Mouse (Mus musculus): ENCODE measurements around the gene Zbtb7a. TPM values are rescaled to one million over a fixed set of nuclear protein-coding genes. Genes with fewer than 3 reads are reported as not detected.

Zbtb7a gene
- polyA plus RNA-seq, 1 experiment from 2014 or later = 53.0 TPM

- Histone ChIP-seq H3K9ac (peak overlapping the region; percentile 90), H3K4me3 (replicated peaks) (peak overlapping the region; percentile 67), H3K36me3 (peaks cover 25% of the 10 kb centered on the region), H3K4me2 (replicated peaks) (peak overlapping the region; percentile 86), H3K27ac (peak overlapping the region; percentile 81), H3K4me1 (replicated peaks) (peaks cover 51% of the 10 kb centered on the region), H3K27me3 (replicated peaks) (no peaks in the 10 kb centered on the region), H3K9me3 (no peaks in the 10 kb centered on the region)
- peak; percentile 5; the same call in 1 of the 2 replicates for ATAC-seq
- WGBS = 37% methylated on average over 10 of the region's 10 CpGs
These were observed 5.9 kb downstream of the Zbtb7a start for GRCm38 (mm10) chr10:81140717-81141454.

- H3K27me3 ChIP-seq (replicated peaks) = no peaks in the 10 kb centered on the region
- H3K27ac ChIP-seq = peak overlapping the region; percentile 81
- peaks cover 33% of the 10 kb centered on the region for H3K36me3 ChIP-seq
- H3K4me1 ChIP-seq (replicated peaks) = peaks cover 59% of the 10 kb centered on the region
- ATAC-seq = no peak
- H3K9ac ChIP-seq = peak overlapping the region; percentile 90; the same call in 1 of the 2 replicates
- WGBS = 60% methylated on average over 7 of the region's 7 CpGs
- no peaks in the 10 kb centered on the region for H3K9me3 ChIP-seq
- H3K4me3 ChIP-seq (replicated peaks) = peak overlapping the region; percentile 67
- peak overlapping the region; percentile 86 for H3K4me2 ChIP-seq (replicated peaks)
These were observed 6.6 kb downstream of the Zbtb7a start for GRCm38 (mm10) chr10:81141455-81142210.

GRCm38 (mm10) chr10:81142551-81142981 lies 7.5 kb downstream of the Zbtb7a start:
- Histone ChIP-seq H3K27ac (peak overlapping the region; percentile 81), H3K9ac (peak overlapping the region; percentile 19; the same call in 1 of the 2 replicates), H3K27me3 (replicated peaks) (no peaks in the 10 kb centered on the region), H3K4me2 (replicated peaks) (peak overlapping the region; percentile 86), H3K9me3 (no peaks in the 10 kb centered on the region), H3K4me1 (replicated peaks) (peaks cover 64% of the 10 kb centered on the region), H3K36me3 (peaks cover 42% of the 10 kb centered on the region), H3K4me3 (replicated peaks) (no peak overlapping the region)
- no peak for ATAC-seq
- WGBS = 68% methylated on average over 5 of the region's 5 CpGs

GRCm38 (mm10) chr10:81143157-81143633 lies 8.2 kb downstream of the Zbtb7a start:
- peak overlapping the region; percentile 81 for H3K27ac ChIP-seq
- H3K4me1 ChIP-seq (replicated peaks) = peaks cover 64% of the 10 kb centered on the region
- no peaks in the 10 kb centered on the region for H3K9me3 ChIP-seq
- H3K4me3 ChIP-seq (replicated peaks) = no peak overlapping the region
- 87% methylated on average over 7 of the region's 7 CpGs for WGBS
- ATAC-seq = no peak
- H3K27me3 ChIP-seq (replicated peaks) = no peaks in the 10 kb centered on the region
- H3K36me3 ChIP-seq = peaks cover 48% of the 10 kb centered on the region
- H3K4me2 ChIP-seq (replicated peaks) = 0 out of 2 replicates have a peak overlapping the region, but pooled peaks have one; percentile 4
- no peak overlapping the region for H3K9ac ChIP-seq

- H3K27ac ChIP-seq = no peak overlapping the region
- no peak overlapping the region for H3K9ac ChIP-seq
- ATAC-seq = no peak
- H3K4me2 ChIP-seq (replicated peaks) = no peak overlapping the region
- no peak overlapping the region for H3K4me3 ChIP-seq (replicated peaks)
- peaks cover 62% of the 10 kb centered on the region for H3K4me1 ChIP-seq (replicated peaks)
- H3K27me3 ChIP-seq (replicated peaks) = no peaks in the 10 kb centered on the region
- no peaks in the 10 kb centered on the region for H3K9me3 ChIP-seq
- WGBS = 95% methylated on average over 52 of the region's 52 CpGs
- H3K36me3 ChIP-seq = peaks cover 55% of the 10 kb centered on the region
These were observed 8.9 kb downstream of the Zbtb7a start for GRCm38 (mm10) chr10:81143845-81144437.

GRCm38 (mm10) chr10:81144667-81145066 lies 9.6 kb downstream of the Zbtb7a start:
- H3K4me3 ChIP-seq (replicated peaks) = no peak overlapping the region
- ATAC-seq = no peak
- WGBS = 89% methylated on average over 27 of the region's 27 CpGs
- no peaks in the 10 kb centered on the region for H3K9me3 ChIP-seq
- H3K9ac ChIP-seq = no peak overlapping the region; the same call in 1 of the 2 replicates
- peaks cover 58% of the 10 kb centered on the region for H3K36me3 ChIP-seq
- no peak overlapping the region for H3K4me2 ChIP-seq (replicated peaks)
- no peaks in the 10 kb centered on the region for H3K27me3 ChIP-seq (replicated peaks)
- peaks cover 54% of the 10 kb centered on the region for H3K4me1 ChIP-seq (replicated peaks)
- H3K27ac ChIP-seq = peak overlapping the region; percentile 77; the same call in 1 of the 2 replicates

- peak overlapping the region; percentile 15; the same call in 1 of the 2 replicates for H3K9ac ChIP-seq
These were observed 10.3 kb downstream of the Zbtb7a start for GRCm38 (mm10) chr10:81145307-81145706.

GRCm38 (mm10) chr10:81145778-81146177 lies 10.8 kb downstream of the Zbtb7a start:
- no peaks in the 10 kb centered on the region for H3K27me3 ChIP-seq (replicated peaks)
- peaks cover 43% of the 10 kb centered on the region for H3K4me1 ChIP-seq (replicated peaks)
- peak overlapping the region; percentile 18 for H3K4me3 ChIP-seq (replicated peaks)
- H3K9me3 ChIP-seq = no peaks in the 10 kb centered on the region
- ATAC-seq = peak; percentile 60
- peak overlapping the region; percentile 77 for H3K27ac ChIP-seq
- peak overlapping the region; percentile 18; the same call in 1 of the 2 replicates for H3K9ac ChIP-seq
- 64% methylated on average over 7 of the region's 7 CpGs for WGBS
- peak overlapping the region; percentile 46 for H3K4me2 ChIP-seq (replicated peaks)
- peaks cover 64% of the 10 kb centered on the region for H3K36me3 ChIP-seq

More at GRCm38 (mm10) chr10:81145307-81145706, 10.3 kb downstream of the Zbtb7a start:
- Histone ChIP-seq H3K36me3 (peaks cover 64% of the 10 kb centered on the region), H3K27ac (peak overlapping the region; percentile 77), H3K4me2 (replicated peaks) (peak overlapping the region; percentile 46), H3K9me3 (no peaks in the 10 kb centered on the region), H3K4me3 (replicated peaks) (peak overlapping the region; percentile 18), H3K27me3 (replicated peaks) (no peaks in the 10 kb centered on the region), H3K4me1 (replicated peaks) (peaks cover 48% of the 10 kb centered on the region)
- 82% methylated on average over 6 of the region's 6 CpGs for WGBS
- ATAC-seq = no peak

GRCm38 (mm10) chr10:81146296-81146695 lies 11.3 kb downstream of the Zbtb7a start:
- no peaks in the 10 kb centered on the region for H3K9me3 ChIP-seq
- H3K27ac ChIP-seq = peak overlapping the region; percentile 77
- ATAC-seq = peak; percentile 7; the same call in 1 of the 2 replicates
- peaks cover 64% of the 10 kb centered on the region for H3K36me3 ChIP-seq
- peak overlapping the region; percentile 18 for H3K9ac ChIP-seq
- WGBS = 56% methylated on average over 4 of the region's 4 CpGs
- H3K4me2 ChIP-seq (replicated peaks) = peak overlapping the region; percentile 46
- H3K4me1 ChIP-seq (replicated peaks) = peaks cover 38% of the 10 kb centered on the region
- peak overlapping the region; percentile 18 for H3K4me3 ChIP-seq (replicated peaks)
- no peaks in the 10 kb centered on the region for H3K27me3 ChIP-seq (replicated peaks)

- Histone ChIP-seq H3K27me3 (replicated peaks) (no peaks in the 10 kb centered on the region), H3K4me3 (replicated peaks) (no peak overlapping the region), H3K36me3 (peaks cover 73% of the 10 kb centered on the region), H3K4me1 (replicated peaks) (peaks cover 15% of the 10 kb centered on the region), H3K27ac (no peak overlapping the region), H3K9ac (no peak overlapping the region), H3K4me2 (replicated peaks) (no peak overlapping the region), H3K9me3 (no peaks in the 10 kb centered on the region)
- ATAC-seq = no peak
- 76% methylated on average over 6 of the region's 6 CpGs for WGBS
These were observed 16.2 kb downstream of the Zbtb7a start for GRCm38 (mm10) chr10:81151261-81151660.

- H3K9ac ChIP-seq = no peak overlapping the region
- no peak overlapping the region for H3K4me2 ChIP-seq (replicated peaks)
- H3K4me3 ChIP-seq (replicated peaks) = no peak overlapping the region
- 70% methylated on average over 12 of the region's 12 CpGs for WGBS
- ATAC-seq = 0 out of 2 replicates have a peak, but pooled peaks have one; percentile 27
- no peaks in the 10 kb centered on the region for H3K27me3 ChIP-seq (replicated peaks)
- H3K27ac ChIP-seq = peak overlapping the region; percentile 51
- peaks cover 6% of the 10 kb centered on the region; the same call in 1 of the 2 replicates for H3K4me1 ChIP-seq (replicated peaks)
- peaks cover 71% of the 10 kb centered on the region for H3K36me3 ChIP-seq
- H3K9me3 ChIP-seq = no peaks in the 10 kb centered on the region
These were observed 17.6 kb downstream of the Zbtb7a start for GRCm38 (mm10) chr10:81152609-81153008.

All from intestine, embryonic 15.5 days (tissue).